Mouse (Mus musculus): ENCODE results near the gene Col9a1. TPM values are rescaled to one million over a fixed set of nuclear protein-coding genes. Genes with fewer than 3 reads are reported as not detected.

Col9a1 gene
- polyA plus RNA-seq, 1 experiment from 2014 or later = 0.86 TPM

GRCm38 (mm10) chr1:24248294-24249104 lies 71.1 kb downstream of the Col9a1 start:
- DNase-seq (peak; percentile 35), ATAC-seq (ENCODE audit: low FRiP score, low TSS enrichment) (peak; percentile 68)
- H3K27me3 ChIP-seq (ENCODE audit: control insufficient read depth, insufficient read depth, low read length) = no peaks in the 10 kb centered on the region
- H3K9ac ChIP-seq (replicated peaks; ENCODE audit: low read length) = 0 out of 2 replicates have a peak overlapping the region, but pooled peaks have one; percentile 4
- H3K36me3 ChIP-seq (ENCODE audit: control insufficient read depth, insufficient read depth, low read length) = no peaks in the 10 kb centered on the region
- no peak overlapping the region for H3K4me2 ChIP-seq (ENCODE audit: low read length)
- WGBS = 68% methylated on average over 10 of the region's 10 CpGs
- H3K4me3 ChIP-seq (replicated peaks; ENCODE audit: low read depth, low read length) = no peak overlapping the region
- peaks cover 7% of the 10 kb centered on the region; the same call in 1 of the 2 replicates for H3K4me1 ChIP-seq (ENCODE audit: control insufficient read depth, insufficient read depth, low read length)
- H3K9me3 ChIP-seq (ENCODE audit: control insufficient read depth, low read length) = no peaks in the 10 kb centered on the region
- peak overlapping the region; percentile 63 for H3K27ac ChIP-seq (replicated peaks; ENCODE audit: low read depth, low read length)

- 45% methylated on average over 3 of the region's 3 CpGs for WGBS
- Histone ChIP-seq H3K36me3 (ENCODE audit: control insufficient read depth, insufficient read depth, low read length) (no peaks in the 10 kb centered on the region), H3K9ac (replicated peaks; ENCODE audit: low read length) (no peak overlapping the region), H3K27ac (replicated peaks; ENCODE audit: low read depth, low read length) (peak overlapping the region; percentile 63), H3K27me3 (ENCODE audit: control insufficient read depth, insufficient read depth, low read length) (no peaks in the 10 kb centered on the region), H3K4me2 (ENCODE audit: low read length) (no peak overlapping the region), H3K4me1 (ENCODE audit: control insufficient read depth, insufficient read depth, low read length) (peaks cover 7% of the 10 kb centered on the region; the same call in 1 of the 2 replicates), H3K9me3 (ENCODE audit: control insufficient read depth, low read length) (no peaks in the 10 kb centered on the region), H3K4me3 (replicated peaks; ENCODE audit: low read depth, low read length) (no peak overlapping the region)
- DNase-seq = peak; percentile 87
- ATAC-seq (ENCODE audit: low FRiP score, low TSS enrichment) = peak; percentile 80
These were observed 71.8 kb downstream of the Col9a1 start for GRCm38 (mm10) chr1:24249105-24249664.

GRCm38 (mm10) chr1:24257961-24258360 lies 80.6 kb downstream of the Col9a1 start:
- H3K4me3 ChIP-seq (replicated peaks; ENCODE audit: low read depth, low read length) = no peak overlapping the region
- H3K9ac ChIP-seq (replicated peaks; ENCODE audit: low read length) = no peak overlapping the region
- H3K27me3 ChIP-seq (ENCODE audit: control insufficient read depth, insufficient read depth, low read length) = no peaks in the 10 kb centered on the region
- no peaks in the 10 kb centered on the region for H3K9me3 ChIP-seq (ENCODE audit: control insufficient read depth, low read length)
- H3K4me2 ChIP-seq (ENCODE audit: low read length) = no peak overlapping the region
- WGBS = 85% methylated on average over 5 of the region's 5 CpGs
- ATAC-seq (ENCODE audit: low FRiP score, low TSS enrichment) (no peak), DNase-seq (no peak)
- no peaks in the 10 kb centered on the region for H3K4me1 ChIP-seq (ENCODE audit: control insufficient read depth, insufficient read depth, low read length)
- H3K36me3 ChIP-seq (ENCODE audit: control insufficient read depth, insufficient read depth, low read length) = no peaks in the 10 kb centered on the region
- no peak overlapping the region for H3K27ac ChIP-seq (replicated peaks; ENCODE audit: low read depth, low read length)

GRCm38 (mm10) chr1:24259419-24259818 lies 82.0 kb downstream of the Col9a1 start:
- H3K27ac ChIP-seq (replicated peaks; ENCODE audit: low read depth, low read length) = no peak overlapping the region
- H3K4me1 ChIP-seq (ENCODE audit: control insufficient read depth, insufficient read depth, low read length) = no peaks in the 10 kb centered on the region
- no peak overlapping the region for H3K4me2 ChIP-seq (ENCODE audit: low read length)
- no peaks in the 10 kb centered on the region for H3K36me3 ChIP-seq (ENCODE audit: control insufficient read depth, insufficient read depth, low read length)
- H3K9ac ChIP-seq (replicated peaks; ENCODE audit: low read length) = no peak overlapping the region
- no peaks in the 10 kb centered on the region for H3K9me3 ChIP-seq (ENCODE audit: control insufficient read depth, low read length)
- 81% methylated on average over 6 of the region's 6 CpGs for WGBS
- ATAC-seq (ENCODE audit: low FRiP score, low TSS enrichment) (no peak), DNase-seq (no peak)
- no peaks in the 10 kb centered on the region for H3K27me3 ChIP-seq (ENCODE audit: control insufficient read depth, insufficient read depth, low read length)
- H3K4me3 ChIP-seq (replicated peaks; ENCODE audit: low read depth, low read length) = no peak overlapping the region

GRCm38 (mm10) chr1:24261181-24261580 lies 83.8 kb downstream of the Col9a1 start:
- Histone ChIP-seq H3K4me2 (ENCODE audit: low read length) (no peak overlapping the region), H3K9me3 (ENCODE audit: control insufficient read depth, low read length) (no peaks in the 10 kb centered on the region), H3K27me3 (ENCODE audit: control insufficient read depth, insufficient read depth, low read length) (no peaks in the 10 kb centered on the region), H3K27ac (replicated peaks; ENCODE audit: low read depth, low read length) (no peak overlapping the region), H3K36me3 (ENCODE audit: control insufficient read depth, insufficient read depth, low read length) (no peaks in the 10 kb centered on the region), H3K4me1 (ENCODE audit: control insufficient read depth, insufficient read depth, low read length) (no peaks in the 10 kb centered on the region), H3K9ac (replicated peaks; ENCODE audit: low read length) (no peak overlapping the region), H3K4me3 (replicated peaks; ENCODE audit: low read depth, low read length) (no peak overlapping the region)
- ATAC-seq (ENCODE audit: low FRiP score, low TSS enrichment) (no peak), DNase-seq (no peak)

GRCm38 (mm10) chr1:24267022-24267421 lies 89.6 kb downstream of the Col9a1 start:
- 7% methylated on average over 3 of the region's 3 CpGs for WGBS
- H3K4me1 ChIP-seq (ENCODE audit: control insufficient read depth, insufficient read depth, low read length) = no peaks in the 10 kb centered on the region
- no peaks in the 10 kb centered on the region for H3K9me3 ChIP-seq (ENCODE audit: control insufficient read depth, low read length)
- DNase-seq = no peak
- H3K4me3 ChIP-seq (replicated peaks; ENCODE audit: low read depth, low read length) = no peak overlapping the region
- H3K27ac ChIP-seq (replicated peaks; ENCODE audit: low read depth, low read length) = no peak overlapping the region
- ATAC-seq (ENCODE audit: low FRiP score, low TSS enrichment) = no peak
- H3K36me3 ChIP-seq (ENCODE audit: control insufficient read depth, insufficient read depth, low read length) = no peaks in the 10 kb centered on the region
- no peak overlapping the region for H3K9ac ChIP-seq (replicated peaks; ENCODE audit: low read length)
- no peaks in the 10 kb centered on the region for H3K27me3 ChIP-seq (ENCODE audit: control insufficient read depth, insufficient read depth, low read length)
- H3K4me2 ChIP-seq (ENCODE audit: low read length) = no peak overlapping the region

DNA sequence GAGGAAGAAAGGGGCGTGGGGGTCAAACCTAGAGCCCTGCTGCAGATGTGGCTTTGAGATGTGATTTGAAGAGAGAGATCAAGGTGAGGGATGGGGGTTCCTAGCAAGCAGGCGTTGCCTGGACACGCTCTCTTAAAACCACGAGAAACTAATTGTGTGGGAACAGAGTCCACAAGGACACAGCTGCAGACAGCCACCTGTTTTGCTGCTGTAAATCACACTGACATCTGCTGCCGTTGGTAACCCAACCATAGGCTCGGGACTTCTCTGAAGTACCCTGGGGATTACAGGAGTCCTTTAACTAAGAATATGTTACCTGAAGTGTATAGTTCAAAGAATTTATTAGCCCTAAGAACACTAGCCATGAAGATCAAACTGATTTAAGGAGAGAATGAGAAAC lies 109.0 kb downstream of the Col9a1 start:
- H3K27me3 ChIP-seq (ENCODE audit: control insufficient read depth, insufficient read depth, low read length) = no peaks in the 10 kb centered on the region
- no peak for DNase-seq
- H3K9me3 ChIP-seq (ENCODE audit: control insufficient read depth, low read length) = no peaks in the 10 kb centered on the region
- H3K9ac ChIP-seq (replicated peaks; ENCODE audit: low read length) = no peak overlapping the region
- H3K27ac ChIP-seq (replicated peaks; ENCODE audit: low read depth, low read length) = no peak overlapping the region
- no peaks in the 10 kb centered on the region for H3K36me3 ChIP-seq (ENCODE audit: control insufficient read depth, insufficient read depth, low read length)
- no peak overlapping the region for H3K4me3 ChIP-seq (replicated peaks; ENCODE audit: low read depth, low read length)
- H3K4me2 ChIP-seq (ENCODE audit: low read length) = no peak overlapping the region
- WGBS = 57% methylated on average over 6 of the region's 6 CpGs
- no peaks in the 10 kb centered on the region for H3K4me1 ChIP-seq (ENCODE audit: control insufficient read depth, insufficient read depth, low read length)
- ATAC-seq (ENCODE audit: low FRiP score, low TSS enrichment) = no peak

DNA sequence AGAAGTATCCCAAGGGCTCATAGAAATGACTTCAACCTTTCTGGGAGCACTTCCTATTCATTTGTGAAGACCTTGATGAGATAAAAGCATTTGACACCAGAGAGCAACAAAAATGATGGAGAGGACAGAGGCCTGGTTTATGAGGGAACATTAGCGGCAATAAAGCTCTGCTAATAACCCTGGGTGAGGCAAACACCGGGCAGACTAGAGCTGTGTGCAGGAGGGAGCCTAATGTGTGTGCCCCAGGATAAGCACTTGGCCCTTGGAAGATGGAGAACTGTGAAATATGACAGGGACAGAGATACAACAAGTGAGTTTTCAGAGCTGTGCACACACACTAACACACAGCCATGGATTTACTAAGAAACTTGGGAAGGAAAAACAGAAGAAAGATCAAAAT lies 115.1 kb downstream of the Col9a1 start:
- Histone ChIP-seq H3K4me3 (replicated peaks; ENCODE audit: low read depth, low read length) (no peak overlapping the region), H3K9me3 (ENCODE audit: control insufficient read depth, low read length) (no peaks in the 10 kb centered on the region), H3K4me1 (ENCODE audit: control insufficient read depth, insufficient read depth, low read length) (no peaks in the 10 kb centered on the region), H3K27me3 (ENCODE audit: control insufficient read depth, insufficient read depth, low read length) (no peaks in the 10 kb centered on the region), H3K27ac (replicated peaks; ENCODE audit: low read depth, low read length) (no peak overlapping the region), H3K36me3 (ENCODE audit: control insufficient read depth, insufficient read depth, low read length) (no peaks in the 10 kb centered on the region), H3K9ac (replicated peaks; ENCODE audit: low read length) (no peak overlapping the region), H3K4me2 (ENCODE audit: low read length) (no peak overlapping the region)
- no peak for DNase-seq
- ATAC-seq (ENCODE audit: low FRiP score, low TSS enrichment) = no peak
- 83% methylated on average over 2 of the region's 2 CpGs for WGBS

Measured in midbrain, embryonic 14.5 days (tissue).